Mouse (Mus musculus) heart, embryonic 11.5 days (tissue): Measurements from ENCODE around the gene Dydc2. TPM values are rescaled to one million over a fixed set of nuclear protein-coding genes. Genes with fewer than 3 reads are reported as not detected.

ENCODE experiments used
- ATAC-seq: fragments of 200-750 bp; cut with Nextera tagmentation; replicated peaks from 2 replicates; pipeline ENCODE4 v1.8.0; 2017; ENCODE audit warnings: moderate library complexity; ENCODE audit not compliant: insufficient number of reproducible peaks, low FRiP score, low TSS enrichment
- H3K27ac ChIP-seq: fragments of 300-500 bp; sonication (generic); 2 replicates; pipeline ENCODE4 v1.5.1; 2014; ENCODE audit warnings: mild to moderate bottlenecking, low read depth, low read length
- H3K27me3 ChIP-seq: fragments of 300-500 bp; sonication (generic); 2 replicates; pipeline ENCODE4 v1.6.1; 2014; ENCODE audit warnings: mild to moderate bottlenecking, low read length, mixed read lengths; ENCODE audit not compliant: control insufficient read depth, insufficient read depth
- H3K36me3 ChIP-seq: fragments of 300-500 bp; sonication (generic); 2 replicates; pipeline ENCODE4 v1.6.1; 2014; ENCODE audit warnings: mild to moderate bottlenecking, low read length, moderate library complexity, mixed read lengths; ENCODE audit not compliant: control insufficient read depth, insufficient read depth
- H3K4me1 ChIP-seq: fragments of 300-500 bp; sonication (generic); 2 replicates; pipeline ENCODE4 v1.6.1; 2014; ENCODE audit warnings: low read length; ENCODE audit not compliant: control insufficient read depth, insufficient read depth
- H3K4me2 ChIP-seq: fragments of 300-500 bp; sonication (generic); 2 replicates; pipeline ENCODE4 v1.6.1; 2014; ENCODE audit warnings: mild to moderate bottlenecking, moderate library complexity
- H3K4me3 ChIP-seq: fragments of 300-500 bp; sonication (generic); 2 replicates; pipeline ENCODE4 v1.5.1; 2014; ENCODE audit warnings: low read depth, low read length
- H3K9ac ChIP-seq: fragments of 300-500 bp; sonication (generic); 2 replicates; pipeline ENCODE4 v1.6.1; 2014; ENCODE audit warnings: mild to moderate bottlenecking, low read depth, low read length, moderate library complexity
- H3K9me3 ChIP-seq: fragments of 300-500 bp; sonication (generic); replicated peaks from 2 replicates; pipeline ENCODE4 v1.6.1; 2016; ENCODE audit warnings: low read length; ENCODE audit not compliant: control insufficient read depth
- WGBS: fragments of 180-500 bp; shearing (Covaris S2); extraction: QIAGEN DNeasy Blood & Tissue Kit; methylation state at CpG from one replicate; pipeline ENCODE4 v1.1.7; 2014; ENCODE audit not compliant: insufficient replicate concordance; 5-methylcytosine and 5-hydroxymethylcytosine counted together
- polyA plus RNA-seq: library from polyadenylated mRNA; unstranded; fragments of >200 nt; fragmentation: Nextera tagmentation; extraction: Ambion mirVana; gene quantifications from 2 replicates; pipeline ENCODE4 v1.2.1, GENCODE M21; 2014

Gene Dydc2
- polyA plus RNA-seq, 1 experiment from 2014 or later = 0.53 TPM

DNA sequence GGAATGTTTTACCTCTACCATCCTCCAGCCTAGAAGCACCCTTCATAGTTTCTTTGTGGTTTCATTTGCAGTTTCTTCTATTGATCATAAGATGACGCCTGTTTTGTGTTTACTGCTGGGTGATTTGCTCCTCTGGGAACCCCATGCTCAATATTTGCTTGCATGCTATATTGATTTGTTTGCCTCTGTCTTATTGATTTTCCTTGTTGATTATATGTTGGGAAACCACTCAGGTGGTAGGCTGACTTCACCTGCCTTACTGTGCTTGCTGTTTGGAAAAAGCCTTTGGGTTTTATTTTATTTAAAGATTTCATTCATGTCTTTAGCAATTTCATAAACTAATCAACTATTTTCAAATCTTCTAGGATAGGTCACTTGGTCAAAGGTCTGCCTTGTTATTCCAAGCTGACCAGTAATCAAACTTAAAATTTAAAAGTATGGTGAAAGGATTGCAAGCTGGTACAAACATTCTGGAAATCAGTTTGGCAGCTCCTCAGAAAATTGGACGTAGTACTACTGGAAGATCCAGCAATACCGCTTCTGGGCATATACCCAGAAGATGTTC lies 27.4 kb upstream of the Dydc2 start:
- ATAC-seq = no peak
- Histone ChIP-seq H3K9me3 (no peaks in the 10 kb centered on the region), H3K4me3 (no peak overlapping the region), H3K36me3 (no peaks in the 10 kb centered on the region), H3K9ac (no peak overlapping the region), H3K27me3 (no peaks in the 10 kb centered on the region), H3K4me1 (no peaks in the 10 kb centered on the region), H3K27ac (no peak overlapping the region), H3K4me2 (no peak overlapping the region)
- WGBS = 90% methylated on average over 3 of the region's 3 CpGs

DNA sequence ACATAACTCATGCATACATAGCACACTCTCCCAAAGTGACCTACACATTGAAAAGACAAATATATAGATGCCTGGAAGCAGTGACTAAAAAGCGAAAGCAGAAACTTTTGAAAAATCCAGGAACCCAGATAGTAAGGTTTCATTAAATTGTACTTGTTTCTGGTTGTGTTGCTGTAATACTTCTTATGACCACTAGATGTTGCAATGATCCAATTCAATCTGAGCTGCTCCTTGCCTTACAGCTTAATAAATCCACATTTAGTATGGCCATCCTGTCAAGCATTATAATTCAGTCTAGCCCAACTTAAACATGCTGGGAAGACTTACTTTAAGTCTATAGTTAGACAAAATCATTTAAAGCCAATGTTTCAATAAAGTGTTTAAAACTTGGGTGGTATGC lies 25.1 kb upstream of the Dydc2 start:
- ATAC-seq = no peak
- Histone ChIP-seq H3K4me3 (no peak overlapping the region), H3K36me3 (no peaks in the 10 kb centered on the region), H3K27ac (no peak overlapping the region), H3K9me3 (no peaks in the 10 kb centered on the region), H3K4me1 (no peaks in the 10 kb centered on the region), H3K9ac (no peak overlapping the region), H3K27me3 (no peaks in the 10 kb centered on the region), H3K4me2 (no peak overlapping the region)
- 41% methylated on average over 1 of the region's 1 CpGs for WGBS

DNA sequence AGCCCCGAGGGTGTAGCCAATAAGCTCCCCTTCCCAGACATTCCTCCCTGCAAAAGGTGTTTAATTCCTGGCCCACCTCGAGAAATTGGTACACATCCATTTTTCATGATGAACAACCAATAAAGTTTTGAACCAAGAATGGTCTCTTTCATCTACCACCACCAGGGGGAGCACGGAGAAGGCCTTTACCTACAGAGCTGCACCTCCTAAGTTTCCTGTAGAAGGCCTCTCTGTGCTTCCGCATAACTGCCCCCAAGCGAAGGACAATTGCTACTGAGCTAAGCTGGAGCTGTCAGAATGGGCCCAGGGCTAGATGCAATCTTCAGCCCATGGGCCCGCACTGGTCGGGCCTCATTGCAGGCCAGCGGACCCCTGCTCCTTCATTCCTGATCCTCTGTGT lies 21.8 kb upstream of the Dydc2 start:
- Histone ChIP-seq H3K36me3 (no peaks in the 10 kb centered on the region), H3K4me3 (no peak overlapping the region), H3K9me3 (no peaks in the 10 kb centered on the region), H3K27me3 (no peaks in the 10 kb centered on the region), H3K4me1 (no peaks in the 10 kb centered on the region), H3K4me2 (no peak overlapping the region), H3K27ac (no peak overlapping the region), H3K9ac (no peak overlapping the region)
- no peak for ATAC-seq
- 42% methylated on average over 8 of the region's 8 CpGs for WGBS

DNA sequence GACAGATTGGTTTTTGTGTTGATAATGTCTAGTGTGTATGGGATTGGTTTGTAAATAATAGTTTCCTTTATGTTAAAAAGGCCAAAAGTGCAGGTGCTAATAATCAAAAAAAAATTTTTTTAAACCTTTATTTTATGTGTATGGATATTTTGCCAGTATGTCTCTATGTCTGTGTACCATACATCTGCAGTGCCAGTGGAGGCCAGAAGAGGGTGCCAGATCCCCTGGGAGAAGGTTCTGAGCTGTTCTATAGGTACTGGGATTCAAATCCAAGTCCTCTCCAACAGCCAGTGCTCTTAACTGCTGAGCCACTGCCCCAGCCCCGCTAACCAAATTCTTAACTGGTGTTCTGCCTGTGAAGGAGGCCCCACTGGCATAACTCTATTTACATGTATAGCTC lies 18.5 kb upstream of the Dydc2 start:
- Histone ChIP-seq H3K4me3 (no peak overlapping the region), H3K36me3 (no peaks in the 10 kb centered on the region), H3K27me3 (no peaks in the 10 kb centered on the region), H3K4me1 (no peaks in the 10 kb centered on the region), H3K4me2 (no peak overlapping the region), H3K9ac (no peak overlapping the region), H3K9me3 (no peaks in the 10 kb centered on the region), H3K27ac (no peak overlapping the region)
- no peak for ATAC-seq
- 70% methylated on average over 1 of the region's 1 CpGs for WGBS

DNA sequence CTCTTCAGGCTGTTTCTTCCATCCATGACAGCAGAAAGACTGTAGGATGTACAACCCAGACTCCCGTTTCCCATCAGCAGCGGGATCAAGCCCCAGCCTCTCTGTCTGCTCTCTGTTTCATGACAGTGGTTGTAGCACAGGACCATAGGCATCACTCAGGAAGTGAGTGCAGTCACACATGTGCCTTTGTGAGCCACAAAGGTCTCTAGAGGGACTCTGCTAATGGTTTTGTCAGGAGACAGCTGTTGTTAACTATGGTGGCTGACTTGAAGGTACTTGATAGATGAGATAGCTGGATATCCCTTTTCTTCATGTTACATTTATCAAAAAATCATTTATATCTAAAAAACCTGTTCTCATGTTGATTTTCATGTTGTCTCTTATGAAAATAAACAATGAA lies 13.4 kb upstream of the Dydc2 start:
- no peaks in the 10 kb centered on the region for H3K27me3 ChIP-seq
- 85% methylated on average over 2 of the region's 2 CpGs for WGBS
- H3K4me1 ChIP-seq = peaks cover 2% of the 10 kb centered on the region; the same call in 1 of the 2 replicates
- no peak for ATAC-seq
- H3K9ac ChIP-seq = no peak overlapping the region
- no peak overlapping the region for H3K4me3 ChIP-seq
- H3K9me3 ChIP-seq = no peaks in the 10 kb centered on the region
- H3K4me2 ChIP-seq = no peak overlapping the region
- no peak overlapping the region for H3K27ac ChIP-seq
- no peaks in the 10 kb centered on the region for H3K36me3 ChIP-seq

DNA sequence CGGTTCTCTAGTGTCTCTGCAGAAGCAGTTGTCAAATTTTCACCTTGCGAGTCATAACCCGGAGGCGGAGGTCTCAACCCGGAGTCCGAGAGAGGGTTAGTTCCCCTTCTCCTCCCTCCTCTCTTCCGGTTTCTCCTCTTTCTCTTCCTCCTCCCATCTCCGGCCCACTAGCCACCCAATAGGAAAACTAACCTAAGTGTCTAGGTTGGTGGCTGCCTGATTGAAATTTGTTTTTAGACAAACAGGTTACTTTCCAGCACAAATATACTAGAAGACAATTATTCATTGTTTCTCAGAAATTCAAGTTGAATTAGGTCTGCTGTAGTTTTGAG lies 3.9 kb upstream of the Dydc2 start:
- peaks cover 4% of the 10 kb centered on the region; the same call in 1 of the 2 replicates for H3K4me1 ChIP-seq
- ATAC-seq = no peak
- no peaks in the 10 kb centered on the region for H3K36me3 ChIP-seq
- WGBS = 9% methylated on average over 8 of the region's 8 CpGs
- H3K27ac ChIP-seq = no peak overlapping the region
- H3K27me3 ChIP-seq = no peaks in the 10 kb centered on the region
- H3K4me2 ChIP-seq = peak overlapping the region; percentile 76
- peak overlapping the region; percentile 42 for H3K4me3 ChIP-seq
- H3K9me3 ChIP-seq = no peaks in the 10 kb centered on the region
- H3K9ac ChIP-seq = 0 out of 2 replicates have a peak overlapping the region, but pooled peaks have one; percentile 52

DNA sequence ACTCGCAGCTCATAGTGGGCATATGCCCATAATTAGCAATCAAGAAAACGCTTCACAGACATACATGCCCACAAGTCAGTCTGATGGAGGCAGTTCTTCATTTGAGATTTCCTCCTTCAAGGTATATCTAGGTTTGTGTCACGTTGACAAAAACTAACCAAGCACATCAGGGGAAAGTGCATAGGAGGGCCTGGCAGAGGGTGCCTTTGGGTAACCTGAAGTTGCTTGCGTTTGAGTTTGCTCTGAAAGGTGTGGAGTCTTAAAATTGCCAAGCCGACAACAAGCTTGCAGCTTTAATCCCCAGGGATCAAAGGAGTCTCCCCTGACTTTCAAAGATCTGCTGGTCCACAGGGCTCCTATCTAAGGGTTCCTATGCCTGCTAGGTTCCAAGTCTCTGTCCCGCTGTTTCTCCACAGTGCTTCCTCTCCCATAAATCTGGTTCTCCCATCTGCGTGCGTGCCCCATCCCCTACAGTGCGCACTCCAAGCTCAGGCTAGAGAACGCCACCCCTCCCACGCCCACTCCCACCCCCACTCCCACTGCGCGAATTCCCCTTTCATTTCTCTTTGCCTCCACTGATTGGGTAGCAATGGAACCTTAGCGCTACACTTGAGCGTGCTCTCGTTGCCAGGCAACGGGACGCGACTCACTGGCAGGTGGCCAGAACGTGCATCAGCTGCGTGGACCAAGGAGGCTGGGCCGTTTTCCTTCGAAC lies 3.4 kb upstream of the Dydc2 start, which contains the start of gene Dydc1:
Dydc1 (plus strand) TSS at position 683 of the 715 bp plus-strand sequence.
- Histone ChIP-seq H3K9me3 (no peaks in the 10 kb centered on the region), H3K4me1 (peaks cover 4% of the 10 kb centered on the region; the same call in 1 of the 2 replicates), H3K4me2 (peak within 1 kb of the TSS; percentile 76), H3K27me3 (no peaks in the 10 kb centered on the region), H3K27ac (no peak within 1 kb of the TSS), H3K9ac (0 out of 2 replicates have a peak within 1 kb of the TSS, but pooled peaks have one; percentile 52), H3K36me3 (no peaks in the 10 kb centered on the region), H3K4me3 (peak within 1 kb of the TSS; percentile 42)
- 12% methylated on average over 23 of the region's 23 CpGs for WGBS
- peak; percentile 65 for ATAC-seq

DNA sequence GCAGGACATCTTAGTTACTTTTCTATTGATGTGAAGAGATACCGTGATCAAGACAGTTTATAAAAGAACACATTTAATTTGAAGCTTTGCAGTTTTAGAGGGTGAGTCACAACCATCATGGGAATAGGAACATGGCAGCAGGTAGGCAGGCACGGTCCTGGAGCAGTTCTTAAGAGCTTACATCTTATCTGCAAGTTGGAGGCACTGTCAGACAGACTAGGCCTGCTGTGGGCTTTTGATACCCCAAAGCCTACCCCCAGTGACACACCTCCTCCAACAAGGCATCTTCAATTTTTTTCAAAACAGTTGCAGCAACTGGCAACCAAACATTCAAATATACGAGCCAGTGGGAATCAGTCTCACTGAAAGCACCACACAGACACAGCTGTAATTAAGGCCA lies 1.3 kb upstream of the Dydc2 start:
- Histone ChIP-seq H3K4me3 (no peak overlapping the region), H3K27me3 (no peaks in the 10 kb centered on the region), H3K4me2 (no peak overlapping the region), H3K9me3 (no peaks in the 10 kb centered on the region), H3K36me3 (no peaks in the 10 kb centered on the region), H3K9ac (no peak overlapping the region), H3K4me1 (peaks cover 5% of the 10 kb centered on the region; the same call in 1 of the 2 replicates), H3K27ac (no peak overlapping the region)
- WGBS = 75% methylated on average over 3 of the region's 3 CpGs
- no peak for ATAC-seq

DNA sequence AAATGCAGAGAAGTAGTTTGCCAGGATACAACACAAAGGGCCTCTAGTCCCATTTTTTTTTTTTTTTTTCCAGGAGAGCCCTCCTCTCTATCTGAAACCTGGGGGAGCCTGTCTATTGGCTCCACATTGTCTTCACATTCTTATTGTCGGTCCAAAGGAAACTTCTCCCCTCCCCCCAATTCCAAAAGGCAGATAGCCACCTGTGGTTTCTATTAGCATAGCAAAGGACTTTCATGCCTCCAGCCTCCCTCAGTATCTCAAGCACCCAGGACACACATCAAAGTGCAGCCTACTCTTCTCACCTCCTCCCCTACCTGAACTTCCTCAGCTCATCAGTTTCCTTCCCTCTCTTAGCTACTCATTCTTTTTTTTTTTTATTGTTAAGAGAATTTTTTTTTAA lies 2.6 kb downstream of the Dydc2 start:
- H3K4me1 ChIP-seq = peaks cover 4% of the 10 kb centered on the region; the same call in 1 of the 2 replicates
- H3K36me3 ChIP-seq = no peaks in the 10 kb centered on the region
- no peaks in the 10 kb centered on the region for H3K27me3 ChIP-seq
- no peak overlapping the region for H3K4me3 ChIP-seq
- H3K9ac ChIP-seq = no peak overlapping the region
- WGBS = 5% methylated on average over 1 of the region's 1 CpGs
- no peak overlapping the region for H3K27ac ChIP-seq
- no peak for ATAC-seq
- H3K9me3 ChIP-seq = no peaks in the 10 kb centered on the region
- no peak overlapping the region for H3K4me2 ChIP-seq
